ENCODE assay signal across 34 mouse cellular contexts in genomic region chr13:109694293-109694692, GRCm38 (mm10).
DNase-seq lines count a peak whose midpoint lies in the region; ATAC-seq and TF ChIP-seq lines count a peak whose summit lies in the region.
"Had no signal": no experiment of that assay in that cellular context is flagged by ENCODE, and none has a peak within 500 bp of the region (broad histone marks: within the 10 kb centered on the region; RNA-seq: fewer than 3 reads in every experiment).

No protein-coding gene starts in this region.

- no peak overlapping the region for H3K9ac ChIP-seq in forebrain, postnatal 0 days
- no peak overlapping the region for H3K9ac ChIP-seq in forebrain, embryonic 11.5 days (ENCODE audit: low read length)
- H3K9ac ChIP-seq in intestine, embryonic 15.5 days, result no peak overlapping the region
- no peak overlapping the region for H3K9ac ChIP-seq in midbrain, embryonic 14.5 days (replicated peaks; ENCODE audit: low read length)
- H3K9ac ChIP-seq: embryonic facial prominence, embryonic 15.5 days; hindbrain, embryonic 15.5 days; limb, embryonic 15.5 days; liver, embryonic 13.5 days; neural tube, embryonic 13.5 days had no signal

- no peaks in the 10 kb centered on the region for H3K4me1 ChIP-seq in forebrain, postnatal 0 days (ENCODE audit: insufficient read depth)
- no peaks in the 10 kb centered on the region for H3K4me1 ChIP-seq in forebrain, embryonic 11.5 days (replicated peaks; ENCODE audit: control insufficient read depth, insufficient read depth, low read length)
- peaks cover 3% of the 10 kb centered on the region; the same call in 1 of the 2 replicates for H3K4me1 ChIP-seq in intestine, embryonic 15.5 days (replicated peaks)
- H3K4me1 ChIP-seq in midbrain, embryonic 14.5 days (ENCODE audit: control insufficient read depth, insufficient read depth, low read length), result 0 out of 2 replicates have a peak, but pooled peaks cover 3% of the 10 kb centered on the region
- H3K4me1 ChIP-seq: embryonic facial prominence, embryonic 15.5 days; hindbrain, embryonic 10.5 days; limb, embryonic 15.5 days; midbrain, embryonic 10.5 days had no signal

- TF ChIP-seq CTCF in forebrain, postnatal 0 days (IDR thresholded peaks at IDR 0.05; ENCODE audit: low read depth), result no peak

- no peak overlapping the region for H3K4me2 ChIP-seq in forebrain, postnatal 0 days (ENCODE audit: low read depth)
- no peak overlapping the region for H3K4me2 ChIP-seq in forebrain, embryonic 11.5 days (ENCODE audit: low read depth, low read length, severe bottlenecking)
- peak overlapping the region; percentile 18; the same call in 1 of the 2 replicates for H3K4me2 ChIP-seq in intestine, embryonic 15.5 days (replicated peaks)
- H3K4me2 ChIP-seq in midbrain, embryonic 14.5 days (ENCODE audit: low read length), result no peak overlapping the region
- H3K4me2 ChIP-seq: embryonic facial prominence, embryonic 15.5 days; heart, embryonic 11.5 days; hindbrain, embryonic 15.5 days; limb, embryonic 15.5 days; liver, embryonic 13.5 days; neural tube, embryonic 13.5 days had no signal

- no peaks in the 10 kb centered on the region for H3K36me3 ChIP-seq in forebrain, postnatal 0 days (ENCODE audit: insufficient read depth)
- H3K36me3 ChIP-seq in forebrain, embryonic 11.5 days (ENCODE audit: control insufficient read depth, insufficient read depth, low read length), result no peaks in the 10 kb centered on the region
- no peaks in the 10 kb centered on the region for H3K36me3 ChIP-seq in intestine, embryonic 15.5 days
- H3K36me3 ChIP-seq in midbrain, embryonic 14.5 days (ENCODE audit: control insufficient read depth, insufficient read depth, low read length), result no peaks in the 10 kb centered on the region
- H3K36me3 ChIP-seq: embryonic facial prominence, embryonic 10.5 days; embryonic facial prominence, embryonic 15.5 days; hindbrain, embryonic 10.5 days; hindbrain, embryonic 15.5 days; limb, embryonic 15.5 days; midbrain, embryonic 10.5 days; neural tube, embryonic 13.5 days had no signal

- no peaks in the 10 kb centered on the region for H3K9me3 ChIP-seq in forebrain, postnatal 0 days (ENCODE audit: low read length)
- no peaks in the 10 kb centered on the region for H3K9me3 ChIP-seq in forebrain, embryonic 11.5 days (ENCODE audit: control insufficient read depth, low read length)
- no peaks in the 10 kb centered on the region for H3K9me3 ChIP-seq in intestine, embryonic 15.5 days
- no peaks in the 10 kb centered on the region for H3K9me3 ChIP-seq in midbrain, embryonic 14.5 days (ENCODE audit: control insufficient read depth, low read length)
- H3K9me3 ChIP-seq: embryonic facial prominence, embryonic 10.5 days; embryonic facial prominence, embryonic 15.5 days; hindbrain, embryonic 10.5 days; hindbrain, embryonic 15.5 days; limb, embryonic 10.5 days; limb, embryonic 15.5 days; liver, embryonic 13.5 days; midbrain, embryonic 10.5 days; neural tube, embryonic 13.5 days had no signal

- WGBS in forebrain, postnatal 0 days, result 40% methylated on average over 2 of the region's 2 CpGs
- 96% methylated on average over 2 of the region's 2 CpGs for WGBS in forebrain, embryonic 11.5 days
- 65% methylated on average over 2 of the region's 2 CpGs for WGBS in intestine, embryonic 15.5 days
- 65% methylated on average over 2 of the region's 2 CpGs for WGBS in midbrain, embryonic 14.5 days

- H3K4me3 ChIP-seq in forebrain, postnatal 0 days (ENCODE audit: low read depth, low read length), result no peak overlapping the region
- no peak overlapping the region for H3K4me3 ChIP-seq in forebrain, embryonic 11.5 days (ENCODE audit: low read depth, low read length)
- H3K4me3 ChIP-seq in intestine, embryonic 15.5 days (replicated peaks), result no peak overlapping the region
- no peak overlapping the region for H3K4me3 ChIP-seq in midbrain, embryonic 14.5 days (replicated peaks; ENCODE audit: low read depth, low read length)
- H3K4me3 ChIP-seq: embryonic facial prominence, embryonic 10.5 days; embryonic facial prominence, embryonic 15.5 days; gastrocnemius, adult 2 months; hindbrain, embryonic 10.5 days; hindbrain, embryonic 15.5 days; limb, embryonic 10.5 days; limb, embryonic 15.5 days; liver, embryonic 13.5 days; midbrain, embryonic 10.5 days; neural tube, embryonic 13.5 days had no signal

- H3K27me3 ChIP-seq in forebrain, postnatal 0 days (ENCODE audit: insufficient read depth, low read length), result no peaks in the 10 kb centered on the region
- no peaks in the 10 kb centered on the region for H3K27me3 ChIP-seq in forebrain, embryonic 11.5 days (ENCODE audit: control insufficient read depth, insufficient read depth, low read length)
- no peaks in the 10 kb centered on the region for H3K27me3 ChIP-seq in intestine, embryonic 15.5 days (replicated peaks)
- H3K27me3 ChIP-seq in midbrain, embryonic 14.5 days (ENCODE audit: control insufficient read depth, insufficient read depth, low read length), result no peaks in the 10 kb centered on the region
- H3K27me3 ChIP-seq: embryonic facial prominence, embryonic 15.5 days; hindbrain, embryonic 15.5 days; limb, embryonic 15.5 days; liver, embryonic 13.5 days; neural tube, embryonic 13.5 days had no signal

- H3K27ac ChIP-seq in forebrain, postnatal 0 days (ENCODE audit: low read depth, low read length), result no peak overlapping the region
- no peak overlapping the region for H3K27ac ChIP-seq in forebrain, embryonic 11.5 days (ENCODE audit: low read depth, low read length)
- H3K27ac ChIP-seq in intestine, embryonic 15.5 days, result peak overlapping the region; percentile 75
- H3K27ac ChIP-seq in midbrain, embryonic 14.5 days (replicated peaks; ENCODE audit: low read depth, low read length), result no peak overlapping the region
- H3K27ac ChIP-seq: embryonic facial prominence, embryonic 10.5 days; embryonic facial prominence, embryonic 15.5 days; hindbrain, embryonic 10.5 days; hindbrain, embryonic 15.5 days; limb, embryonic 10.5 days; limb, embryonic 15.5 days; midbrain, embryonic 10.5 days; neural tube, embryonic 13.5 days had no signal

- peak; percentile 88 for ATAC-seq in forebrain, postnatal 0 days
- ATAC-seq in forebrain, embryonic 11.5 days (replicated peaks; ENCODE audit: low FRiP score), result no peak
- peak; percentile 20; the same call in 1 of the 2 replicates for ATAC-seq in intestine, embryonic 15.5 days
- no peak for ATAC-seq in midbrain, embryonic 14.5 days (ENCODE audit: low FRiP score, low TSS enrichment)
- ATAC-seq: inflammation-experienced regulatory T-cells, adult 6 months; midbrain, embryonic 16.5 days had no signal

- DNase-seq in forebrain, postnatal 0 days, result peak; percentile 25
- no peak for DNase-seq in forebrain, embryonic 11.5 days (ENCODE audit: low spot score)
- peak; percentile 40 for DNase-seq in 3T3-L1 (ENCODE audit: low read depth, low spot score)
- DNase-seq in MN1 (ENCODE audit: low spot score), result peak; percentile 47
- DNase-seq in natural killer cell, adult 2 months (ENCODE audit: low spot score in 2 of 2), result no peak
- no peak for DNase-seq in midbrain, embryonic 14.5 days
- DNase-seq in B cell, adult 2 months, result no peak
- DNase-seq: adrenal gland, postnatal 25 days; cerebellum, adult 8-10 months; cerebellum, postnatal 25 days; gastrocnemius, adult 2 months; gastrocnemius, postnatal 36 days; heart, adult 18-20 months; kidney, adult 9 months; kidney, postnatal 10 days; liver, embryonic 13.5 days; lung, adult 2 months; lung, postnatal 14 days; right cerebral cortex, postnatal 14 days; spleen, adult 18-20 months; thymus, adult 2 months; thymus, postnatal 36 days had no signal

Comparison
In these comparisons a context has a peak if more than half of its experiments do, and no peak if none do; other contexts are left out.
1. ATAC-seq: peak in forebrain, postnatal 0 days (single experiment) and intestine, embryonic 15.5 days (single experiment); none in forebrain, embryonic 11.5 days (single experiment) and midbrain, embryonic 14.5 days (single experiment).
2. DNase-seq: peak in forebrain, postnatal 0 days (single experiment), 3T3-L1 (single experiment) and MN1 (single experiment); none in forebrain, embryonic 11.5 days (single experiment), natural killer cell, adult 2 months (0 of 2), midbrain, embryonic 14.5 days (single experiment) and B cell, adult 2 months (0 of 2).